Mouse (Mus musculus) c-Kit-positive CD71-positive TER-119-negative erythroid progenitor cells, embryonic 14.5 days (primary cell): ENCODE results near the gene Hsd3b1.
"Not testable (repeated sequence)": the region's sequence is repeated elsewhere in the genome, so short reads cannot be mapped to it uniquely, and the experiment has no call there.

Experiments used
- DNase-seq: peaks from one replicate; pipeline ENCODE4 v3.0.0-alpha.2; 2013; ENCODE audit warnings: low read depth

Hsd3b1 gene

DNA sequence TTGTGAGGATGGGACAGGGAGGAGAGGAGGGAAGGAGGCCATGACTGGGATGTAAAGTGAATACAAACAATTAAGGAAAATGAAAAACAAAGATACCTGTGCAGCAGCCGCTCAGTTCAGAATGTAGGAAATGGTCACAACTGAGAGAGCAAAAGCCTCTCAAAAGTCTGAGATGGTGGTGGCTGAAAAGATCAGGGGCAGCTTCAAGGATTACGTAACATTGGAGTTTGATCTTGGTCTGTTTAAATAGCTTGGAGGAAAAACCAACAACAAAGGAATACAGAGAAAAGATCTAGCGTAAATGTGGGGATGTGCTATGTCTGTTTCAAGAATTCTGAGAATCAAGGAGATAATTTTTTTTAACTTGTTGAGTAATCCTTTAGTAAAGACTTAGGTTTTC lies at the start of gene Hsd3b1:
Gene Hsd3b1, minus strand, starts transcription at position 219 of the 400 bp plus-strand sequence.
- no peak for DNase-seq

GRCm38 (mm10) chr3:98897606-98898005 lies 38.0 kb upstream of the Hsd3b1 start:
- no peak for DNase-seq

DNA sequence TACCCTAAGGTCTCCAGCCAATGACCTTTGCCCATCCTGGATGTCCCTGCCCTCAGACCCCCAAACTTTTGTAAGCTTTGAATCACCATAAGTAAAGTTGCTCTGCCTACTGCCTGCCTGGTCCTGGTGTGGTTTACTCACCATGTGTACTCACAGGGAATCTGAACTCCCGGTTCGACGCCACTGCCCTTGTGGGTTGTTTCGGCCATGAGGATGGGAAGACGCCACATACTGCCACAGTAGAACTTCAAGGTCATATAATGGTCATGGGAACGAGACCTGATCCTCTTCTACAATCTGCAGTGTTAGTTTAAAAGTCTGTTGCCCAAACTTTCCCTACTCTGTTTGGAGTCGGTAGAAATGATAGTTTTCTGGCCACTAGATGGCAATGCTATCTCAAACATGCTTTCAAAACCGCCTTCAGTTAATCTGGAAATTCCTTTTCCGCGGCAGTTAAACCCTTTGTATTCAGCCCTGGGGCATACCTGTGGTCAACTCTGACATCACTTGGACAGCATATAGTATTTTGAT lies 35.5 kb upstream of the Hsd3b1 start:
- DNase-seq, result peak; percentile 2

- DNase-seq, result no peak
These were observed 33.6 kb upstream of the Hsd3b1 start, which contains the start of gene Hao2 for GRCm38 (mm10) chr3:98893057-98893772. Hao2 (minus strand) TSS chr3:98893239.

GRCm38 (mm10) chr3:98890430-98890829 lies 30.8 kb upstream of the Hsd3b1 start:
- no peak for DNase-seq

DNA sequence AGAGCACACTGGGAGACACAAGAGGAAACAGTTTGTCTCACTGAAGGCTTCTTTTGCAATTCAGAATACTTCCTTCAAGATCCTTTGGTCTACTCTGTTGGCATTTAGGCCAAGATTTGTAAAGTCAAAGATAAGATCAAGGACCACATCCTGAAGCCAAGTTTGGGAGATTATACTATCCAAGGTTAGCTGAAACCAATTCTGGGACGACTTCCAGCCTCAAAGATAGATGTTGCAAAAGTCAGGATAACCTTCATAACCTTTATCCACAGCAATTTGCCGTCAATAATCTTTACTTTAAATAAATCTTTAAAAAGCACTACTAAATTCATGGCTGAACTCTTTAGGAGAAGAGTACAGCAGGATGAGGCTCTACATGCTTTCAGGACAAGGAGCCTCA lies 28.6 kb upstream of the Hsd3b1 start:
- no peak for DNase-seq

- no peak for DNase-seq
These were observed 21.2 kb upstream of the Hsd3b1 start for GRCm38 (mm10) chr3:98880831-98881230.

- DNase-seq, result no peak
These were observed 20.6 kb upstream of the Hsd3b1 start for GRCm38 (mm10) chr3:98880216-98880615.

DNA sequence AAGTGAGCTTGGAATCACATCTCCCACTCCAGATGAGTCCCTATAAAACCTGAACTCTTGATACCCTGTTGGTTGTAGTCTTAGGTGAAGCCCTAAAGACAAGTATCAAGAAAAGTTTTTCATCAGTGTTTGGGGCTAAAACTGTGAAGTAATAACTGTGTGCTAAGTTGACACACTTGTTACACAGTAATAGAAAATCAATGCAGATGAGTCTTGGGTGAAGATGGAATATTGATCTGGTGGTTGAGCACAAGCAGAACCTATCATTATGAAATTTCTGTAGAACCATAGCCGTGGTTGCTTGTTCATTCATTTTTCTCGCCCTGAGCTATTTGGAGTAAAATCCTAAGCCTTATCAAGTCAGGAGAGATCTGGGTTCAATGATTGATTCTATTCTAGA lies 8.6 kb upstream of the Hsd3b1 start:
- no peak for DNase-seq

DNA sequence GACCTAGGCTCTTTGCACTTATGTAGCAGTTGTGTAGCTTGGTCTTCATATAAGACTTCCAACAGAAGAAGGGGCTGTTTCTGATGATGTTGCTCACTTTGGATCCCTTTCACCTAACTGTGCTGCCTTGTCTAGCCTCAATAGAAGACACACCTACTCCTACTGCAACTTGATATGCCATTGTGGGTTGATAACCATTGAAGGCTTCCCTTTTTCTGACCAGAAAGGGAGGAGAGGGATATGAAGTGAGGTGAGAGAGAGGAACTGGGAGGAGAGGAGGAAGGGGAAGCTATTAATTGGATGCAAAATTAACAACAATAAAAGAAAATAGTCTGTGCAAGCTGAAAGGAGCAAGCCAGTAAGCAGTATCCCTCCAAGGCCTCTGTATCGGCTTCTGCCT lies 3.2 kb upstream of the Hsd3b1 start:
- no peak for DNase-seq

DNA sequence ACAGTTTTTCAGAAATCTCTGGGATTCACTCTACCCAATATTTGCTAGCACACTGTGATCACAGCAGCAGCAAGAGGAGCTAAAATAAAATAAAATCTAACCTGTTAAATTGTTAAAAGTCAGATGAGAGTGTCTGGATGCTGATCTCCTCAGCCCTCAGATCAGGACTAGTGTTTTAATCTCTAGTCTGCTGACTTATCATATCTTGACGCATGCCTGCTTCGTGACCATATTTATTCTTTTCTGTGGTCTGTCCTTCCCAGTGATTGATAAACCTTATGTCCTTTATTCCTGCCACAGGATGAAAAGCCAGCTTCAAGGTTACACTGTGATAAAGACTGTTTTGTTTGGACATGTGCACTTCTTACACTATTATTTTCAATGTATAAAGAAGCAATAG lies 1.5 kb downstream of the Hsd3b1 start:
- no peak for DNase-seq

GRCm38 (mm10) chr3:98856892-98857291 lies 2.7 kb downstream of the Hsd3b1 start:
- peak; percentile 23 for DNase-seq

DNA sequence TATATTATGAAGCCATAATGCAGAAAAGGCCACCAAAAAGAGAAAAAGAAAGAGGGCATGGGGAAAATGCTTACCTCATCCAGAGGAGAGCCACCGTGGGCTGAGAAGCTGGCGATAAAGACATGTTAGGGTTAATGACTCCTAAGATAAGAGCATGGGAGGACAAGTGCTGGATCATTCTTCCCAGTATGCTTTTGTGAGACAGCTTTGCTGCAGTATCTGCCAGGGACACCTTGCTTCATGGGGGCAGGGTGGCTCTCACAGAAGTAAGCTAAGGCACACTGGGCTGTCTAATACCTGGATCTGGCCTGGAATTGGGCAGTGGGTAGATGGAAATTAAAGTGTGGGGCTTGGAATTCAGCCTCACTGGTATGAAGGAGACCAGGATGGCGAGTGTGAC lies 4.4 kb downstream of the Hsd3b1 start:
- DNase-seq, result peak; percentile 61

- no peak for DNase-seq
These were observed 5.9 kb downstream of the Hsd3b1 start for GRCm38 (mm10) chr3:98853685-98854084.

DNA sequence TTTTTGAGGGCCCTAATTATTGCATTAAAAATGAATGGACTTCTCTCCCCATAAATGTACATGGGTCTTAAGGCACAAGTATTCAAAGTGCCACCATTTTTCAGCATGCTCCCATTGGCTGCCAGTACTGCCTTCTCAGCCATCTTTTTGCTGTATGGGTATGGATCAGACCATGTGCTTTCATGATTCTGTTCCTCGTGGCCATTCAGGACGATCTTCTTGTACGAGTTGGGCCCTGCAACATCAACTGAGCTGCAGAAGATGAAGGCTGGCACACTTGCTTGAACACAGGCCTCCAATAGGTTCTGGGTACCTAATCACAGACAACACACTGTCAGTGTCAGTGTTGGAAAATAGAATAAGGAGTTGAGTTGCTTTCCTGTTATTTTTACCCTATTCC lies 6.5 kb downstream of the Hsd3b1 start:
- DNase-seq, result no peak

- DNase-seq, result no peak
These were observed 7.0 kb downstream of the Hsd3b1 start for GRCm38 (mm10) chr3:98852631-98853030.

GRCm38 (mm10) chr3:98851853-98852252 lies 7.7 kb downstream of the Hsd3b1 start:
- DNase-seq, result no peak

DNA sequence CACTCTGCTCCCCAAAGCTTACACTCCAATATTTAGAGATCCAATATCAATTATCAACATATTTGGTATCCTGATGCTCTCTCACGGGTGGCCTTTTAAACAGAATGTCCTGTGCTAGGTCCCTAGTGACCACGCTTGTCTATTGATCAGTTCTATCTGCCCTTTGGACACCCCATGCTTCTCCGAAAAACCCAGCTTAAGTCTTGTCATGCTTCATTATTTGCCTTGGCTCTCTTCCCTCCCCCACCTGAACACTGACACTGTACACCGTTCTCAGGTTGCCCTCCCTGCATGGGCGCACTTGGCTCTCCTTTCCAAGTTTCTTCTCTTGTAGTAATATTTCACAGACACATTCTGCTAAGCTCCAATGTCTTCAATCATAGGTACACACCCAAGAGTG lies 9.3 kb downstream of the Hsd3b1 start:
- no peak for DNase-seq

- no peak for DNase-seq
These were observed 10.7 kb downstream of the Hsd3b1 start for GRCm38 (mm10) chr3:98848898-98849297.

DNA sequence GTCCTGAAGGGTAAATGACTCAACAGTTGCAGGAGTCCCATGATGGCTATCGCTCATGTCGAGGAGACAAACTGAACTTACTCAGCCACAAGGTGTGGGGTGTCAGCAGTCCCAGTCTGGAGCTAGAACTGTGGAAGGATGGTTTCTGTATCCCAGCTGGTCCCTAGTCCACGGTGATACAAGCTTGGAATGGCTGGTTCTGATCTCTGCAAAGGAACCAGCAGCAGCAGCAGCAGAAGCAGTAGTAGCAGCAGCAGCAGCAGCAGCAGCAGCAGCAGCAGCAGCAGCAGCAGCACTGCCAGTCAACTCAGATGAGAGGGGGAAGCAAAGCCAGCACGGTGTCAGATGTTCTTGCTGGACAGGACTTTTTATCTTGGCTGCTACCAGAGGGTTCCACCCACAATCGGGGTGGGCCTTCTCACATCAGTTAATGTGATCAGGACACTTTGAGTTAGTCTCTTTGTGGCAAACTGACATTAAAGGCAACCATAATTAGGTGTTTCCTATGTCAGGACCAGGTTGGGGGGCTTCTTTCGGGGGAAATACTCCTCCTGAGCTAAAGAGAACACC lies 45.4 kb downstream of the Hsd3b1 start, which contains the start of gene Hsd3b6:
Gene Hsd3b6, minus strand, starts transcription at position 343 of the 570 bp plus-strand sequence.
- no peak for DNase-seq

- DNase-seq, result not testable (repeated sequence)
These were observed 46.9 kb downstream of the Hsd3b1 start for GRCm38 (mm10) chr3:98812653-98813052.

- not testable (repeated sequence) for DNase-seq
These were observed 54.6 kb downstream of the Hsd3b1 start for GRCm38 (mm10) chr3:98805032-98805431.
